Mouse (Mus musculus): ENCODE data around the gene Gm8890.
"Not testable (repeated sequence)": the region's sequence is repeated elsewhere in the genome, so short reads cannot be mapped to it uniquely, and the experiment has no call there.

The Gm8890 gene

GRCm38 (mm10) chr5:11255733-11256132, at the start of gene Gm8890:
Gene Gm8890 (plus strand): TSS chr5:11256033.
- not testable (repeated sequence) for DNase-seq (ENCODE audit: low read depth)

GRCm38 (mm10) chr5:11256221-11256620, 388 bp downstream of the Gm8890 start:
- not testable (repeated sequence) for DNase-seq (ENCODE audit: low read depth)

Data from c-Kit-positive CD71-negative TER-119-negative erythroid progenitor cells, embryonic 14.5 days (primary cell).